Mouse (Mus musculus) neutrophil, adult 65 days (primary cell): ENCODE measurements around the gene Ppm1g. TPM values are rescaled to one million over a fixed set of nuclear protein-coding genes. Genes with fewer than 3 reads are reported as not detected.

Experiments
- total RNA-seq: library from RNA; stranded (reverse); gene quantifications from 2 replicates; pipeline ENCODE4 v1.2.4, GENCODE M21; 2023

Gene Ppm1g
- 69.4 and 76.5 TPM in 2 replicates for total RNA-seq

DNA sequence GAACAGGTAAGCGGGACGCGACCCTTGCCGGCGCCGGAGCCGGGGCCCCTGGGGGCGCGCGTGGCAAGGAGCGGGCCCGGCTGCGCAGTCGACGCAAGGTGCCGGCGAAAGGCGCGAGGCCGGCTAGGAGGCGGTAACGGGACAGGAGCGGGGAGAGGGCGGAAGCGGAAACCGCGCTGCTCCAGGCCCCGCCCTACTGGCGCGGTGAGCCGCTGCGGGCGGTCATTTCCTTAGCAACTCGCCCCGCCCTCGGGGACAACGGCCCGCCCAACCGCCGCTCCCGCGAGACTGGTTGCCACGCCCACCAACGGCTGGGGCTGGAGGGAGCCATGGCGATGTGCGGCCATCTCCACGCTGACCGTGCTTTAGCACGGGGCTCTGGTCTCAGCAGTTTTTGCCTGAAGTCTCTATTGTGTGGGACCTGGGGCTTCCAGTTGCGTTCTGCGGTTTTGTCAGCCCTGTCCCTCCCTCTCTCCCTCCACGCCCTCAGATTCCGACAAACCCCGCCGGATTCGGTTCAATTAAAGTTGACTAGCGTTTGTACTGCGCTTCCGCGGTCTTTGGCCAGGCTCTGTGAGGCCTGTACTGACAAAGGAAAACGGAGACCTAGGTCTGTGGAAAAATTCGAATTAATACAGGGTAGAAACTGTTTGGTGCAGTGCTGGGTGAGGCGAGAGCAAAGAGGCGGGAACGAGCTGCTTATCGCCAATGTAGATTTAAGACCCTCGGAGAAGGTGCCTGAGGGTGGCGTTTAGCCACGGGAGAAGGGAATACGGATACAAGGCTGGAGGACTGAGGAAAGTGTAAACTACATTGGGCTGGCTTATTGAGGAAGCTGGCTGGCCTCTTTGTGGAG lies at the start of gene Ppm1g:
Gene Ppm1g (minus strand): TSS at position 240 of the 856 bp plus-strand sequence.

DNA sequence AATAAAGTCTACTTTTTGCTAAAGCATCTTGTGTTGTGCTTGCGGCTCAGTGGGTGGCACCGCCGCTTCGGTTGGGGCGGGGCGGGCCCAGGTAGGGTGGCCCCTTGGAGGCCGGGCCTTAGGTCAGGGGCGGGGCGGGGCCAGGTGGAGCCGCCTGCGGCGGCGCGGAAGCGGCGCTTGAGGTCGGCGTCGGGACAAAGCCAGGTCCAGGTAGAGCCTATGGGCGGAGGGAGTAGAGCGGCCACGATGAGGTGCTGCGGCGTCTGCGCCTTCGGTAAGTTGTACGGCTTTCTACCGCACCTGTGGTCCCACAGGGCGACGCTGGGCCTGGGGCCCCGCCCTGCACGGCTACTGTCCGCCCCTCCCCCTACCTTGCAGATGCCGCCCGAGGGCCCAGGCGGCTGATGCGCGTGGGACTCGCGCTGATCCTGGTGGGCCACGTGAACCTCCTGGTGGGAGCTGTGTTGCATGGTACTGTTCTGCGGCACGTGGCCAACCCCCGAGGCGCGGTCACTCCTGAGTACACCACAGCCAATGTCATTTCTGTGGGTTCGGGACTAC lies 31.1 kb upstream of the Ppm1g start, which contains the start of gene Krtcap3:
Gene Krtcap3 (plus strand): TSS at position 151 of the 561 bp plus-strand sequence.

DNA sequence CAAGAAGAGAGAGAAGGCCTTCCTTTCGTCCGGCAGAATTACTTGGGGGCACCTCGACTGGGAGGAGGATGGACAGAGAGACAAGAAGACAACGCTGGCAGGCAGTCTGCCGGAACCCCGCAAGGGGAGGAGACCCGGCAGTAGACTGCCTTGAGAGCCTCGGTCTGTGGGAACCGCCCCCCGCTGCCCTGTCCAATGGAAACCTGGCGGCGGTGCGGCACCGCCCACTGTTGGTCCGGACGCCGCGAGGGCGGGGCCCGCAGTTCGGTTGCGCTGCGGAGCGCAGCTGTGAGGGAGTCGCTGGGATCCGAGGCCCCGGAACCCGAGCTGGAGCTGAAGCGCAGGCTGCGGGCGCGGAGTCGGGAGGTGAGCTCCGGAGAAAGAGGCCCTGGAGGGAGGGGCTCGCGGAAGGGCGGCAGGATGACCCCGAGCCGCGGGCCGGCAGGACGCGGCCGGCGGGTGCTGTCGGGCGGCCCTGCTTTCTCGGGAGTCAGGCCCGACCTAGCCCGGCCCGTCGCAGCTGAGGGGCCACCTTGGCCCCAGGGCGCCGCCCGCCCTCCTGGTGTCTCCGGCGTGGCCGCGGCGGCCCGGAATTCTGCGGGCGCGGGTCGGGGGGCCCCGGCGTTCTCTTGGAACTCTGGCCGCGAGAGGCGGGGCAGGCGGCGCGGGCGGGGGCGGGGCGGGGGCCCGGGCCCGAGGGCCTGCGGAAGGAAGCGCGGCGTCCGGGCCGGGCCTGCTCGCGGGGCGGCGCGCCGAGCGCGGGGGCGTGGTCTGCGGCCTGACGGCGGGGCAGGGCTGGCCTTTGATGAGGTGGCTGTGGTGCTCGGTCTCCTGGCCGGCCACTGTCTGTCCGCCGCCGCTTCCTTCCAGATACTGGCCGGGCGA lies 20.4 kb upstream of the Ppm1g start, which contains the start of the genes Nrbp1 and Gm9970:
Gene Nrbp1 (plus strand): TSS at position 228 of the 885 bp plus-strand sequence.
Gene Gm9970 (minus strand): TSS at position 596 of the 885 bp plus-strand sequence.

DNA sequence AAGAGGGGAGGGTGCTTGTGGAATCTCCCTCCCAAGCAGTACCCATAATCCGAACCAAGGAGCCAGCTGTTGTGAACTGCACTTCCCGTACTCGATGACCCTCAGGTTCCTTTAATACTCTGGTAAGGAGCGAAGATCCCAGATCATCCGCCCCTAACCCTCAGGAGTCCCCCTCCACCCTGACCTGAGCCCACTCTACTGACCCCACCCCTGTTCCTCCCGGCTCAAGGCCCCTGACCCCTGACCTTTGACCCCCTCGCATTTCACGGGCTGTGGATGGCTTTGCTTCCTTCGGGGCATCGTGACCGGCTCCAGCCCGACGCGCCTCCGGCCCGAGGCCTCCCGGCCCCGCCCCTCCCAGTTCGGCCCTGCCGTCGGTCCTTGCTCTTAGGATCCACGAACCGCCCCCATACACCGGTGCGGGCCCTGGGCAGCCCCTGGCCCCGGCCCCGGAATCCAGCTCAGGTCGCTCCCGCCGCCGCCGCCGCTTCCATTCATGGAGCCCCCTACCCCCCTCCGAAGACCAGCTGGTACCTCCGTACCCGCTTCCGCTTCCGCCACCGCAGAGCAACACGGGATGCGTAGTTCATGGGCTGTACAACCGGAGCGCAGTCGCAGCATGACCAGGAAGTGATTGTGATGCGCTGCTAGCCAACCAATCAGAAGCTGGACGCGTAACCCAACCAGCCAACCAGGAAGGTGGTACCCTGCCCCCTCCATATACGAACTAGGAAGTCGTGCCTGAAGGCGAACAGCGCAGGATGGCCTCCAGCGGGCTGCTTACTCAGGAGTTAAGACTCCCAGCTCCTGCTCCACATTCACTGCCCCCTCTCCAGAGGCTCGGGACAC lies 18.5 kb downstream of the Ppm1g start, which contains the start of gene Zfp513:
Gene Zfp513 (minus strand): TSS at position 562 of the 849 bp plus-strand sequence.

DNA sequence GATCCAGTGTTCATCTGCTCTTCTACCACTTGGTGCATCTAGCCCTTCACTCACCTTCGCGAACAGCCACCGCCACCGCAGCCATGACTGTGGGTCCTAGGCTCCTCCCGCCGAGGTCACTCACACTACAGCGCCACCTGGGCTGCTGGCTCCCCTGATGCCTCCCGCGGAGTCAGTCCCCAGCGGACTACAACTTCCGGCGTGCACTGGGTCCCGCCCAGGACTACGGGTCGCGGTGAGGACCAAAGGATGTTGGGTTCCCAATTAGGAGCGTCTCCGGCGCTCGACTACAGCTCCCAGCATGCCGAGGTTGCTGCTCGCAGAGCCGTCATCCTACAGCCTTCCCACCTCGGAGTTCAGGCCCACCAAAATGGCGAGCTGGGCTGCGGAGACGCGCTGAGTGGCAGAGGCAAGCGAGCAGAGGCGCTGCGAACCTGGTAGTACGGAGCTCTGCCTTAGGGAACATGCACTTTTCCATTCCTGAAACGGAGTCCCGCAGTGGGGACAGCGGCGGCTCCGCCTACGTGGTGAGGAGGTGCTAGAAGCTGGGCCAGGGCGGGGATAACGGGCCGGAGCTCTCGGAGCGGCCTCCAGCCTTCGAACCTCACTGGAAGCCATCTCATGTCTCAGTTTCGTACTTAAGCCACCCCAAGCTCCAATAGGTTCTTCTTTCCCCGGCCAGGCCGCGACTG lies 27.4 kb downstream of the Ppm1g start, which contains the start of the genes Snx17 and Eif2b4:
Gene Snx17 (plus strand): TSS at position 289 of the 692 bp plus-strand sequence.
Gene Eif2b4 (minus strand): TSS at position 492 of the 692 bp plus-strand sequence.

GRCm38 (mm10) chr5:31179766-31180630 lies 40.5 kb downstream of the Ppm1g start, which contains the start of the genes Gm29609 and Gtf3c2:
Gene Gm29609, minus strand, starts transcription at chr5:31179911.
Gene Gtf3c2, minus strand, starts transcription at chr5:31180144.

DNA sequence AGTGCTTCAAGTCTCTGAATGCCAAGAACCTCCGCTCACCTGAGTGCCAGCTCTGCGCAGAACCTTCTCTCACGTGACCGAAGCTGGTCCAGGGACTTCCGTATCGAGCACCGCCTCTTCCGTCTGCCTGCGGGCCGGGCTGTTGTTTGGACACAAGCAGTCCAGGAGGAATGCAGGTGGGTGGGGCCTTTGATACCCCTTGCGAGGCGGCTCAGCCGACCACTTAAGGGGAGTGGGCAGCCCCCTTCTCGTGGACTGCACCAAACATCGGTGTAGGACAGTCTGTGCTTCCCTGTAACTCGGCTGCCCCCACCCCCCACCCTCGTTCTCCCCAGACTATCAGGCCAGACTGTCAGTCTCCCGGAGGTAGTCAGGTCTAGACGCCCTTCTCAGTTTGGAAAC lies 66.3 kb downstream of the Ppm1g start, which contains the start of gene Mpv17:
Gene Mpv17 (minus strand): TSS at position 100 of the 402 bp plus-strand sequence.

Other genes with a start within 250 kb of the Ppm1g start
- gene Atraid, start 172.4 kb downstream of the Ppm1g start, total RNA-seq, result 11.6 and 17.1 TPM in 2 replicates
- gene Slc5a6, start 171.8 kb downstream of the Ppm1g start, total RNA-seq, result 2.4 and 3.3 TPM in 2 replicates
- 8.2 and 20.3 TPM in 2 replicates for gene Cad, start 165.9 kb downstream of the Ppm1g start, total RNA-seq
- not detected in 2 replicates for gene Dnajc5g, start 114.4 kb downstream of the Ppm1g start, total RNA-seq
- gene Slc30a3, start 112.5 kb downstream of the Ppm1g start, total RNA-seq, result not detected in 2 replicates
- gene Trim54, start 104.0 kb downstream of the Ppm1g start, total RNA-seq, result not detected in 2 replicates
- gene Ucn, start 81.9 kb downstream of the Ppm1g start, total RNA-seq, result not detected in 2 replicates
- 7.0 and 7.6 TPM in 2 replicates for gene Mpv17, start 66.4 kb downstream of the Ppm1g start, total RNA-seq
- 0.93 and 2.1 TPM in 2 replicates for gene Gm29609, start 40.8 kb downstream of the Ppm1g start, total RNA-seq
- 88.6 and 97.9 TPM in 2 replicates for gene Gtf3c2, start 40.5 kb downstream of the Ppm1g start, total RNA-seq
- 52.6 and 61.7 TPM in 2 replicates for gene Snx17, start 27.5 kb downstream of the Ppm1g start, total RNA-seq
- gene Eif2b4, start 27.3 kb downstream of the Ppm1g start, total RNA-seq, result 16.3 and 17.5 TPM in 2 replicates
- 29.5 and 34.6 TPM in 2 replicates for gene Zfp513, start 18.4 kb downstream of the Ppm1g start, total RNA-seq
- gene Nrbp1, start 20.2 kb upstream of the Ppm1g start, total RNA-seq, result 228 and 242 TPM in 2 replicates
- 0.79 TPM in 1 of 2 replicates, not detected in the other for gene Gm9970, start 20.5 kb upstream of the Ppm1g start, total RNA-seq
- 7.4 and 9.2 TPM in 2 replicates for gene Krtcap3, start 31.0 kb upstream of the Ppm1g start, total RNA-seq
- gene Ift172, start 70.4 kb upstream of the Ppm1g start, total RNA-seq, result 4.3 and 7.5 TPM in 2 replicates
- not detected in 2 replicates for gene Fndc4, start 75.4 kb upstream of the Ppm1g start, total RNA-seq
- not detected in 2 replicates for gene Gckr, start 76.8 kb upstream of the Ppm1g start, total RNA-seq
- gene Zfp512, start 231.7 kb upstream of the Ppm1g start, total RNA-seq, result 13.6 and 15.4 TPM in 2 replicates